Mouse (Mus musculus) CH12.LX (cell line): Measurements from ENCODE around the gene Ldlrad1.

Experiments used
- CTCF ChIP-seq, 2 experiments: IDR thresholded peaks in 1 of 2; conservative IDR thresholded peaks in 1 of 2; 2 replicates each; pipeline ENCODE4 v1.5.1; 2011 to 2012; ENCODE audit warnings: low read depth in 2 of 2, low read length in 2 of 2, improper control_type of control experiment in 1 of 2, inconsistent platforms in 1 of 2, mild to moderate bottlenecking in 1 of 2, moderate library complexity in 1 of 2
- ELF1 ChIP-seq: IDR thresholded peaks from 2 replicates; pipeline ENCODE4 v1.6.1; 2014; ENCODE audit warnings: low read depth, mild to moderate bottlenecking, inconsistent platforms, low read length, improper control_type of control experiment
- MAFK ChIP-seq: IDR thresholded peaks from 2 replicates; pipeline ENCODE4 v1.6.1; 2011; ENCODE audit warnings: low read length, improper control_type of control experiment; ENCODE audit not compliant: insufficient replicate concordance
- NRF1 ChIP-seq: IDR thresholded peaks from 2 replicates; pipeline ENCODE4 v1.6.1; 2014; ENCODE audit warnings: low read depth, mild to moderate bottlenecking, inconsistent platforms, low read length, improper control_type of control experiment, moderate library complexity
- POLR2A ChIP-seq: IDR thresholded peaks from 2 replicates; pipeline ENCODE4 v1.6.1; 2011; ENCODE audit warnings: low read depth, mild to moderate bottlenecking, improper control_type of control experiment, low read length
- SMC3 ChIP-seq: IDR thresholded peaks from 2 replicates; pipeline ENCODE4 v1.6.1; 2011; ENCODE audit warnings: low read depth, low read length, improper control_type of control experiment
- TCF12 ChIP-seq: IDR thresholded peaks from 2 replicates; pipeline ENCODE4 v1.6.1; 2014; ENCODE audit warnings: low read depth, mild to moderate bottlenecking, inconsistent platforms, low read length, improper control_type of control experiment

DNA sequence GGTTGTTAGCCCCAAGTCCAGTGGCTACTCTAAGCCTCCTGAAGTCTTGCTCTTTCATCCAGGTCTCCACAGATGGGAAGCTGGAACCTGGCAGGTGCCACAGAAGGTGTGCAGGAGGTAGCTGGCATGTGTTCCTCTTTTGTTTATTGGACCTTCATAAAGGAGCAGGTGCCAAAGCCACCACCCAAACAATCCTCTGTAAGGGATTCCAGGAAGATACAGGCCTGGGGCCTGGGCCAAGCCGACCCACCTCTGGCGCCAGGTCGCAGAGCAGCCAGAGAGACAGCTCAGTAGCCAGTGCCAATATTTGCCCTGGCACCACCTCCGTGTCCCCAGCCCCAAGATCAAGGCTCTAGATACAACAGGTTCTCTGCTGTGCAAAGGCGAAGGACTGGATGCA, 12.5 kb downstream of the Ldlrad1 start:
- no peak for TF ChIP-seq ELF1
- TF ChIP-seq SMC3 = no peak
- no peak for TF ChIP-seq MAFK
- no peak for TF ChIP-seq NRF1
- TF ChIP-seq CTCF (conservative IDR thresholded peaks at IDR 0.05 in 1 of 2, IDR thresholded peaks at IDR 0.05 in 1 of 2; ENCODE audit: low read depth in 2 of 2, low read length in 2 of 2) = no peak
- TF ChIP-seq POLR2A = no peak
- no peak for TF ChIP-seq TCF12
